Mouse (Mus musculus) myocyte (in vitro differentiated cells): ENCODE results near the gene Kcnmb3.

Source experiments
- CEBPB ChIP-seq: IDR thresholded peaks from 2 replicates; pipeline ENCODE4 v1.6.1; 2011; ENCODE audit warnings: mild to moderate bottlenecking, moderate library complexity; ENCODE audit not compliant: poor library complexity, insufficient read depth, severe bottlenecking
- E2F4 ChIP-seq: IDR thresholded peaks from one replicate; pipeline ENCODE4 v1.6.1; 2011; ENCODE audit warnings: mild to moderate bottlenecking, control low read depth, moderate library complexity; ENCODE audit not compliant: insufficient read depth
- MAX ChIP-seq: IDR thresholded peaks from one replicate; pipeline ENCODE4 v1.6.1; 2011; ENCODE audit warnings: low read depth, mild to moderate bottlenecking, control low read depth
- MYOD1 ChIP-seq, 3 experiments: IDR thresholded peaks; one replicate each; pipeline ENCODE4 v1.6.1; 2011; ENCODE audit warnings: control low read depth in 2 of 3, low read depth in 2 of 3, mild to moderate bottlenecking in 2 of 3, moderate library complexity in 1 of 3; ENCODE audit not compliant: insufficient read length in 2 of 3, control insufficient read depth in 1 of 3
- MYOG ChIP-seq, 3 experiments: IDR thresholded peaks; one replicate each; pipeline ENCODE4 v1.6.1; 2011; ENCODE audit warnings: control low read depth in 2 of 3, low read depth in 2 of 3, mild to moderate bottlenecking in 2 of 3; ENCODE audit not compliant: insufficient read length in 2 of 3, control insufficient read depth in 1 of 3, insufficient read depth in 1 of 3
- POLR2A ChIP-seq: IDR thresholded peaks from one replicate; pipeline ENCODE4 v1.6.1; 2011; ENCODE audit warnings: low read depth, mild to moderate bottlenecking, control low read depth, moderate library complexity; ENCODE audit not compliant: insufficient read length
- POLR2AphosphoS2 ChIP-seq: IDR thresholded peaks from one replicate; pipeline ENCODE4 v1.6.1; 2011; ENCODE audit warnings: low read depth, control low read depth; ENCODE audit not compliant: insufficient read length
- REST ChIP-seq: IDR thresholded peaks from one replicate; pipeline ENCODE4 v1.6.1; 2011; ENCODE audit warnings: mild to moderate bottlenecking, control low read depth, moderate library complexity; ENCODE audit not compliant: insufficient read depth, insufficient read length
- SRF ChIP-seq: IDR thresholded peaks from one replicate; pipeline ENCODE4 v1.6.1; 2011; ENCODE audit warnings: low read depth; ENCODE audit not compliant: control insufficient read depth, insufficient read length
- TCF12 ChIP-seq: IDR thresholded peaks from one replicate; pipeline ENCODE4 v1.6.1; 2011; ENCODE audit warnings: mild to moderate bottlenecking, control low read depth; ENCODE audit not compliant: poor library complexity, insufficient read depth, severe bottlenecking
- TCF3 ChIP-seq: IDR thresholded peaks from one replicate; pipeline ENCODE4 v1.6.1; 2011; ENCODE audit warnings: low read depth, control low read depth; ENCODE audit not compliant: insufficient read length
- USF1 ChIP-seq: IDR thresholded peaks from one replicate; pipeline ENCODE4 v1.6.1; 2011; ENCODE audit warnings: low read depth, mild to moderate bottlenecking, control low read depth, moderate library complexity

DNA sequence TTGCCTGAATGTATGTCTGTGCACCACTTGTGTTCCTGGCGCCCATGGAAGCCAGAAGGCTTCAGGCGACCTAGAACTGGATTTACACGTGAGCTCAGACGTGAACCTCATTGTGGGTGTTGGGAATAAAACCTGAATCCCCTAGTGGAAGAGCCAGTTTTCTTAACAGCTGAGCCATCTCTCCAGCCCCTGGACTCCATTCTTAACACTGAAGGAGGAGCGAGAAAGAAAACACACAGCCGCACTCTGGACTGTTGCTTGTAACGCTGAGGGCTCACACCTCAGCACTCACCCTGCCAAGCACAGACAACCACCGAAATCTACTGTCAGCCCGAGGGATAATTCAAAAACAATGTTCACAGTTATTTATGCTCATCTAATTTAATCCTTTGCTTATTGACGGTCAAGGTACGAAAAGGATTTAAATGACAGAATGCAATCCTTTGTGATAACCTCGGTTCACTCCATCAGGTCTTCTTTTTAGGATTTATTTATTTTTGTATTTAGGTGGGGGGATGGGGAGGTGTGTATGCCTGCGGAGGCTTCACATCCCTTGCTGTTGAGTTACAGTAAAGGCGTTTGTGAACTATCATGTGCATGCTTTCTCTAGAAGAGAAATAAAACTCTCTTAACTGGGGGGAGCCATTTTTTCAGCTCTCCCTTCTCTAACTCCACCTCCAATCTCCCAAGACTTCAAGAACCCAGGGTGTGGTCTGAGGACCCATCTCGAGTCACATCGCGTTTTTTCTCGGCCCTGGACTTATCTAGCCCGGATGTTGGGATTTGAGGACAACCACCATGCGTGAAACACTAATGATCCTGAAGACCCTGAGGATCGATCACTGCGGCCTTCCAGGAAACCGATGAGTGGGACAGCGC lies 17.7 kb upstream of the Kcnmb3 start, which contains the start of gene Zfp639:
- no peak for TF ChIP-seq POLR2A
- TF ChIP-seq TCF12, result no peak
- TF ChIP-seq MYOG (IDR thresholded peaks at IDR 0.05; ENCODE audit: control insufficient read depth in 1 of 3, insufficient read depth in 1 of 3, insufficient read length in 2 of 3, low read depth in 2 of 3), result no peak
- TF ChIP-seq USF1, result no peak
- no peak for TF ChIP-seq CEBPB
- no peak for TF ChIP-seq REST
- no peak for TF ChIP-seq E2F4
- no peak for TF ChIP-seq MAX
- no peak for TF ChIP-seq POLR2AphosphoS2
- TF ChIP-seq SRF, result no peak
- TF ChIP-seq TCF3, result no peak
- TF ChIP-seq MYOD1 (IDR thresholded peaks at IDR 0.05; ENCODE audit: control insufficient read depth in 1 of 3, insufficient read length in 2 of 3, low read depth in 2 of 3), result no peak
